Mouse (Mus musculus) small intestine, adult 10 weeks (tissue): ENCODE data around the gene Krt31. TPM values are rescaled to one million over a fixed set of nuclear protein-coding genes. Genes with fewer than 3 reads are reported as not detected.

Source experiments
- polyA plus RNA-seq: library from polyadenylated mRNA; stranded (reverse); fragments of 350-450 nt; fragmentation: Illumina TruSeq; extraction: RNeasy Lipid Tissue Mini Kit (QIAGEN cat#74804); gene quantifications from one replicate; pipeline ENCODE4 v1.2.3, GENCODE M21; 2014; ENCODE audit warnings: low replicate concordance

Krt31 gene
- polyA plus RNA-seq, result not detected

GRCm38 (mm10) chr11:100050451-100050850 lies at the start of gene Krt31:
Gene Krt31 (minus strand): TSS chr11:100050551.

GRCm38 (mm10) chr11:100096141-100096540 lies 45.8 kb upstream of the Krt31 start, which contains the start of gene Krt35:
Gene Krt35 (minus strand): TSS chr11:100096241.

GRCm38 (mm10) chr11:100087861-100088260 lies 37.5 kb upstream of the Krt31 start, which contains the start of gene Krt32:
Gene Krt32 (minus strand): TSS chr11:100088226.

GRCm38 (mm10) chr11:100041454-100041853 lies 8.9 kb downstream of the Krt31 start, which contains the start of gene Krt34:
Gene Krt34 (minus strand): TSS chr11:100041554.

GRCm38 (mm10) chr11:100029768-100030167 lies 20.6 kb downstream of the Krt31 start, which contains the start of gene Krt33b:
Gene Krt33b (minus strand): TSS chr11:100029868.

GRCm38 (mm10) chr11:100016112-100016511 lies 34.2 kb downstream of the Krt31 start, which contains the start of gene Krt33a:
Gene Krt33a (minus strand): TSS chr11:100016212.

Other genes starting within 250 kb of the Krt31 start
- gene Gm11554, start 246.1 kb downstream of the Krt31 start, polyA plus RNA-seq, result not detected
- not detected for gene Krtap4-13, start 240.7 kb downstream of the Krt31 start, polyA plus RNA-seq
- not detected for gene Gm11564, start 234.9 kb downstream of the Krt31 start, polyA plus RNA-seq
- gene 2300003K06Rik, start 212.5 kb downstream of the Krt31 start, polyA plus RNA-seq, result not detected
- gene Krtap4-16, start 198.9 kb downstream of the Krt31 start, polyA plus RNA-seq, result not detected
- not detected for gene Gm11568, start 192.6 kb downstream of the Krt31 start, polyA plus RNA-seq
- not detected for gene Gm11559, start 186.1 kb downstream of the Krt31 start, polyA plus RNA-seq
- gene Krtap9-1, start 177.2 kb downstream of the Krt31 start, polyA plus RNA-seq, result not detected
- not detected for gene Gm11567, start 171.4 kb downstream of the Krt31 start, polyA plus RNA-seq
- not detected for gene Krtap31-1, start 142.6 kb downstream of the Krt31 start, polyA plus RNA-seq
- not detected for gene Gm11565, start 135.8 kb downstream of the Krt31 start, polyA plus RNA-seq
- not detected for gene Krtap31-2, start 114.3 kb downstream of the Krt31 start, polyA plus RNA-seq
- gene Krtap9-5, start 102.1 kb downstream of the Krt31 start, polyA plus RNA-seq, result not detected
- not detected for gene Krtap29-1, start 71.5 kb downstream of the Krt31 start, polyA plus RNA-seq
- not detected for gene Krtap16-1, start 64.0 kb downstream of the Krt31 start, polyA plus RNA-seq
- not detected for gene Krtap17-1, start 56.6 kb downstream of the Krt31 start, polyA plus RNA-seq
- gene Krt33a, start 34.3 kb downstream of the Krt31 start, polyA plus RNA-seq, result not detected
- not detected for gene Krt33b, start 20.7 kb downstream of the Krt31 start, polyA plus RNA-seq
- not detected for gene Krt34, start 9.0 kb downstream of the Krt31 start, polyA plus RNA-seq
- gene Krt32, start 37.7 kb upstream of the Krt31 start, polyA plus RNA-seq, result not detected
- not detected for gene Krt35, start 45.7 kb upstream of the Krt31 start, polyA plus RNA-seq
- gene Krt36, start 55.1 kb upstream of the Krt31 start, polyA plus RNA-seq, result not detected
- not detected for gene Krt13, start 71.0 kb upstream of the Krt31 start, polyA plus RNA-seq
- not detected for gene Krt15, start 85.4 kb upstream of the Krt31 start, polyA plus RNA-seq
- 9.9 TPM for gene Krt19, start 98.1 kb upstream of the Krt31 start, polyA plus RNA-seq
- not detected for gene Krt9, start 142.7 kb upstream of the Krt31 start, polyA plus RNA-seq
- gene Krt14, start 157.0 kb upstream of the Krt31 start, polyA plus RNA-seq, result not detected
- not detected for gene Krt16, start 198.4 kb upstream of the Krt31 start, polyA plus RNA-seq
- gene Krt17, start 210.5 kb upstream of the Krt31 start, polyA plus RNA-seq, result not detected
- gene Krt42, start 219.3 kb upstream of the Krt31 start, polyA plus RNA-seq, result not detected